Mouse (Mus musculus) kidney, adult 2 months (tissue): ENCODE results near the gene Dthd1.

Source experiments
- CTCF ChIP-seq: fragments of 200-500 bp; conservative IDR thresholded peaks from 2 replicates; pipeline ENCODE4 v1.5.1; 2011; ENCODE audit warnings: low read depth, mild to moderate bottlenecking, control low read depth, low read length, moderate library complexity, mixed read lengths; ENCODE audit not compliant: insufficient read depth, insufficient read length
- POLR2A ChIP-seq: fragments of 200-500 bp; IDR thresholded peaks from one replicate; pipeline ENCODE4 v1.6.1; 2011; ENCODE audit warnings: low read depth, low read length, control low read depth

DNA sequence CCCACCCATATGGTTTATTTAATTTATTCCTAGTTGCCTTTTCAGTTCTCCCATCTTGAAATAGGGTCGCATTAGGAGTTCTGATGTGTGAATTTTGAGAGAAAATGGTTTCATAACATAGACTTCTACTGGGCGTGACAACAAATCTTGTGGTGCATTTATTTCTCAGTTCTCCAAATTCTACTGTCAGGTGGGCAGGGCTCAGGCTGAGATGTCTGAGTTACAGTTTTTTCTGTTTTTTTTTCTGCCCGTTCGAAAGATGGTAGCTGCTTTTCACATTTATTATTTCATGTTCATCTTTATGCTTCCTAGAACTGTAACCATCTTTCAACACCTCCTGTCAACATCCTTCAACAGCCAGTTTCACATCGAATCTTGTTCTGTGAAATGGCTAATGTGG lies 95.5 kb downstream of the Dthd1 start:
- TF ChIP-seq CTCF (no peak), POLR2A (no peak)
